Mouse (Mus musculus): ENCODE results near the gene Cfl1. TPM values are rescaled to one million over a fixed set of nuclear protein-coding genes. Genes with fewer than 3 reads are reported as not detected.
"Not testable (repeated sequence)": the region's sequence is repeated elsewhere in the genome, so short reads cannot be mapped to it uniquely, and the experiment has no call there.

Gene Cfl1
- polyA plus RNA-seq, 1 experiment from 2014 or later = 2,209 TPM

DNA sequence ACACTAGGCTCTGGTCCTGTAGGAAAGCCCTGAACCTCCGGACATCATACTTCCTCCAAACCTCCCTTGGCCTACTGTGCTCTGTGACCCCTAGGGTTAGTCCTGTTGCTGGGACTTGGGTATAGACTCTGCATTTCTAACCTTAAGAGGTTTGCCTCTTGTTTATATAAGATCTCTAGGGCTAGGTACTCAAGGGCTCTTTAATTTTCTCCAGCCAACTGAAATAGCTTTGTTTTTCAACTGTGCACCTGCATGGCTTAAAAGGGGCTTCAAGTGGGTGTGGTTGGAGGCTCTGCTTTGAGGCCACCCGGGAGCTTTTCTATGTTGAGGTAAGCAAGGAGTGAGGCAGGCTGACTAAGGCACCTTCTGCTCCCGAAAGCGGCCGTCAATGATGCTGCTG, 5.8 kb upstream of the Cfl1 start:
- no peak overlapping the region; the same call in 1 of the 2 replicates for H3K27ac ChIP-seq
- 82% methylated on average over 5 of the region's 5 CpGs for WGBS

GRCm38 (mm10) chr19:5485371-5485770, 4.9 kb upstream of the Cfl1 start:
- Histone ChIP-seq H3K9me3 (no peaks in the 10 kb centered on the region), H3K9ac (no peak overlapping the region), H3K4me1 (peaks cover 34% of the 10 kb centered on the region), H3K27me3 (no peaks in the 10 kb centered on the region), H3K4me2 (no peak overlapping the region), H3K36me3 (peaks cover 60% of the 10 kb centered on the region), H3K27ac (peak overlapping the region; percentile 33; the same call in 1 of the 2 replicates), H3K4me3 (no peak overlapping the region)
- ATAC-seq (ENCODE audit: insufficient number of reproducible peaks, low FRiP score, low TSS enrichment, low read depth) = no peak
- 91% methylated on average over 8 of the region's 8 CpGs for WGBS

More for the DNA sequence above, 5.8 kb upstream of the Cfl1 start:
- Histone ChIP-seq H3K4me1 (peaks cover 28% of the 10 kb centered on the region), H3K27me3 (no peaks in the 10 kb centered on the region), H3K4me3 (no peak overlapping the region), H3K4me2 (no peak overlapping the region), H3K36me3 (peaks cover 69% of the 10 kb centered on the region), H3K9ac (no peak overlapping the region), H3K9me3 (no peaks in the 10 kb centered on the region)
- no peak for ATAC-seq (ENCODE audit: insufficient number of reproducible peaks, low FRiP score, low TSS enrichment, low read depth)

- Histone ChIP-seq H3K27me3 (no peaks in the 10 kb centered on the region), H3K36me3 (peaks cover 56% of the 10 kb centered on the region), H3K4me2 (no peak overlapping the region), H3K9me3 (no peaks in the 10 kb centered on the region), H3K4me1 (peaks cover 34% of the 10 kb centered on the region), H3K27ac (no peak overlapping the region; the same call in 1 of the 2 replicates), H3K4me3 (no peak overlapping the region), H3K9ac (no peak overlapping the region)
- ATAC-seq (ENCODE audit: insufficient number of reproducible peaks, low FRiP score, low TSS enrichment, low read depth) = no peak
- 90% methylated on average over 7 of the region's 7 CpGs for whole genome bisulfite sequencing
These were observed 4.4 kb upstream of the Cfl1 start for GRCm38 (mm10) chr19:5485821-5486220.

DNA sequence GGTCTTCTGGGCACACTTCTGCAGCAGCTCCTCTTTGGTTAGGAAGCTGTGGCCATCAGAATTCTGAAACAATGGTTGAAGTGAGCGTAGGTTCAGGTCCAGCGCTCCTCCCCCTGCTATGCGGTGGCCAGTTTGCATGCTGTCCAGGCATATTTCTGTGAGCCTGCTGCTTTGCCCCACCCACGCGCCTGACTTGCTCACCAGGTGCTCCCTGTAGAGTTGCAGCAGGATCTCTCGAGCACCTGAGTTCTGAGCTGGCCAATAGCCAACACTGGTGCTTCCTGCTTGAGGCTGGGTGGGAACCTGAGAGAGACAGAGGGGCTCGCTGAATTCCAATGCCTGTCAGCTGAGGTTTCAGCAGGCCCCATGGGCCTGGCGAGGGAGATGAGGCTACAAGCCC, 4.0 kb upstream of the Cfl1 start:
- no peaks in the 10 kb centered on the region for H3K9me3 ChIP-seq
- H3K27me3 ChIP-seq = no peaks in the 10 kb centered on the region
- H3K4me1 ChIP-seq = peaks cover 34% of the 10 kb centered on the region
- H3K9ac ChIP-seq = no peak overlapping the region
- peaks cover 51% of the 10 kb centered on the region for H3K36me3 ChIP-seq
- H3K4me3 ChIP-seq = no peak overlapping the region
- 73% methylated on average over 8 of the region's 8 CpGs for WGBS
- no peak overlapping the region for H3K27ac ChIP-seq
- H3K4me2 ChIP-seq = no peak overlapping the region
- ATAC-seq (ENCODE audit: insufficient number of reproducible peaks, low FRiP score, low TSS enrichment, low read depth) = no peak

DNA sequence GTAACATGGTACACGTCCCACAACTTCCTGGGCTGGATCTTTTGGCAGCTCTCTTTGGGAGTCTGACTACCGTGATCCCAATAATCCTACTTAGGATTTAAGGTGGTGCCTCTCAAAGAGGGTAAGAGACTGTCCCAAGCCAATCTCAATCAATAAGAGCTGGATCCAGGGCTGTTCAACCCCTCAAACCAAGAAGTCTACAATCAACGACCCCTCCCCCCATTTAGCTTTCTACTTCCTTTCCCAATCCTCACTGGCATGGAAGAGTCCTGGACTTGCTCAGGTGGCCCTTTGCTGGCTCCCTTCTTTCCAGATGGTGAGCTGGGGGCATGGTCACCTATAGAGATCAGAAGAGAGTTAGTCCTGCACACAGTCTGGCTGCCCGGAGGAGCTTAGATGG, 3.5 kb upstream of the Cfl1 start:
- Histone ChIP-seq H3K9me3 (no peaks in the 10 kb centered on the region), H3K4me3 (peak overlapping the region; percentile 50; the same call in 1 of the 2 replicates), H3K4me1 (peaks cover 38% of the 10 kb centered on the region), H3K36me3 (peaks cover 46% of the 10 kb centered on the region), H3K4me2 (peak overlapping the region; percentile 70; the same call in 1 of the 2 replicates), H3K9ac (peak overlapping the region; percentile 17; the same call in 1 of the 2 replicates), H3K27me3 (no peaks in the 10 kb centered on the region), H3K27ac (peak overlapping the region; percentile 97; the same call in 1 of the 2 replicates)
- ATAC-seq (ENCODE audit: insufficient number of reproducible peaks, low FRiP score, low TSS enrichment, low read depth) = no peak
- WGBS = 78% methylated on average over 4 of the region's 4 CpGs

GRCm38 (mm10) chr19:5487768-5488550, 2.3 kb upstream of the Cfl1 start, which contains the start of gene Mus81:
Gene Mus81, minus strand, starts transcription at chr19:5488402.
- Histone ChIP-seq H3K4me3 (peak within 1 kb of the TSS; percentile 50), H3K4me2 (peak within 1 kb of the TSS; percentile 70), H3K9ac (peak within 1 kb of the TSS; percentile 41), H3K27me3 (no peaks in the 10 kb centered on the region), H3K27ac (peak within 1 kb of the TSS; percentile 97), H3K4me1 (peaks cover 44% of the 10 kb centered on the region), H3K9me3 (no peaks in the 10 kb centered on the region), H3K36me3 (peaks cover 39% of the 10 kb centered on the region)
- 0% methylated on average over 39 of the region's 39 CpGs for WGBS
- peak; percentile 78 for ATAC-seq (ENCODE audit: insufficient number of reproducible peaks, low FRiP score, low TSS enrichment, low read depth)

GRCm38 (mm10) chr19:5488878-5489571, 1.2 kb upstream of the Cfl1 start:
- H3K27me3 ChIP-seq = no peaks in the 10 kb centered on the region
- ATAC-seq (ENCODE audit: insufficient number of reproducible peaks, low FRiP score, low TSS enrichment, low read depth) = peak; percentile 84
- H3K36me3 ChIP-seq = peaks cover 38% of the 10 kb centered on the region
- peak overlapping the region; percentile 70 for H3K4me2 ChIP-seq
- H3K9ac ChIP-seq = peak overlapping the region; percentile 21; the same call in 1 of the 2 replicates
- H3K4me3 ChIP-seq = peak overlapping the region; percentile 50
- H3K9me3 ChIP-seq = no peaks in the 10 kb centered on the region
- H3K27ac ChIP-seq = peak overlapping the region; percentile 97
- WGBS = under 1% methylated on average over 26 of the region's 26 CpGs
- H3K4me1 ChIP-seq = peaks cover 44% of the 10 kb centered on the region

GRCm38 (mm10) chr19:5489721-5490120, 534 bp upstream of the Cfl1 start:
- Histone ChIP-seq H3K4me2 (peak overlapping the region; percentile 70), H3K36me3 (peaks cover 38% of the 10 kb centered on the region), H3K27ac (peak overlapping the region; percentile 99), H3K4me1 (peaks cover 44% of the 10 kb centered on the region), H3K4me3 (peak overlapping the region; percentile 99)
- not testable (repeated sequence) for ATAC-seq (ENCODE audit: insufficient number of reproducible peaks, low FRiP score, low TSS enrichment, low read depth); H3K9me3 ChIP-seq; H3K27me3 ChIP-seq; H3K9ac ChIP-seq
- WGBS = 38% methylated on average over 10 of the region's 10 CpGs

DNA sequence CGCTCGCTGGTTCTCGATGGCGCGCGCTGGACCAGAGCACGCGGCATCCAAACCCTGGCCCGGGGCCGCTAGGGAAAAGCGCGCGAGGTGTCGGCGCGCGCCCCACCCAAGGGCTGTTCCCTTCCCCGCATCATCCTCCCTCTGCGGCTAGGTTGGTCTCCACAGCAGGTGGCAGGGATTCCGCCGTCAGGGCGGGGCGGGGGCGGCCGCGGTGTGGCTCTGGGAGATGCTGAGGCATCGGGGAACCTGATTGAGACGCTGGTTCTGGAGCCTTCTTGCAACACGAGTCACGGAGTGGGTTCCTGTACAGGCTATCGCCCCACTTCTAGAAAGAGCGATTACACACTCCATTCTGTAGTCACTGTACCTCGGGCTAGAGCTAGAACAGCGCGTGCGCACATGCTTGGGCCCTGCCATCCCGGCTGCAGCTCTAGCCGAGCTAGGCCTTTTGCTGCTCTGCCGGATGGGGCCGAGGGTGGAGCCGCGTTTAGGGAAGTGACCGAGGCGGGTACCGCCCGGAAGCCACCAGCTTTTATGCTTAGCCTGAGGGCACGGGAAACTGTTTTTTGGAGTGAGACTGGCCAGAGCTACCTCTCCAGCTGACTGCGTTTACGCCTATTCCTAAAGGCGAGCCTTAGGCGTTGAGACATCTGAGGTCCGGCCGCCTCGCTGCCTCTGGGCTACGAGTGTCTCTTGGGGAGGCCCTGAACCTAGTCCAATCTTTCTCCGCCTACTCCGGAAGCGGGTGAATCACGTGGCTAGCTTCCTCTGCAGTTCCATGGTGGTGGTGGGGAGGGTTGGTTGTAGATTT, 848 bp downstream of the Cfl1 start:
- Histone ChIP-seq H3K9me3 (no peaks in the 10 kb centered on the region), H3K27ac (peak overlapping the region; percentile 99), H3K4me2 (peak overlapping the region; percentile 63), H3K27me3 (no peaks in the 10 kb centered on the region), H3K36me3 (peaks cover 35% of the 10 kb centered on the region), H3K4me1 (peaks cover 39% of the 10 kb centered on the region), H3K4me3 (peak overlapping the region; percentile 99), H3K9ac (peak overlapping the region; percentile 87)
- WGBS = under 1% methylated on average over 59 of the region's 59 CpGs
- ATAC-seq (ENCODE audit: insufficient number of reproducible peaks, low FRiP score, low TSS enrichment, low read depth) = 0 out of 2 replicates have a peak, but pooled peaks have one; percentile 13

DNA sequence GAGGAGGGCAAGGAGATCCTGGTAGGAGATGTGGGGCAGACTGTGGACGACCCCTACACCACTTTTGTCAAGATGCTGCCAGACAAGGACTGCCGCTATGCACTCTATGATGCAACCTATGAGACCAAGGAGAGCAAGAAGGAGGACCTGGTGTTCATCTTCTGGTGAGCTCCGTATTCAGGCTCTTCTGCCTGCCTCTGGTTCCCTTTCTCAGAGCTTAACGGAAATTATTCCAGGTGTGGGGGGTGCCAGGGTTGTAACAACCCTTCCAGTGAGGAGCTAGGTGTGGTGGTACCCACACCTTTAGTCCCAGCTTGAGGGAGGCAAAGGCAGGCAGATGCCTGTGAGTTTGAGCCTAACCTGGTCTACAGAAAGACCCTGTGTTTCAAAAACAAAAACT, 2.4 kb downstream of the Cfl1 start:
- Histone ChIP-seq H3K4me1 (peaks cover 24% of the 10 kb centered on the region), H3K4me3 (no peak overlapping the region), H3K27me3 (no peaks in the 10 kb centered on the region), H3K9me3 (no peaks in the 10 kb centered on the region), H3K36me3 (peaks cover 48% of the 10 kb centered on the region), H3K9ac (no peak overlapping the region), H3K4me2 (no peak overlapping the region), H3K27ac (no peak overlapping the region)
- no peak for ATAC-seq (ENCODE audit: insufficient number of reproducible peaks, low FRiP score, low TSS enrichment, low read depth)
- 82% methylated on average over 4 of the region's 4 CpGs for WGBS

DNA sequence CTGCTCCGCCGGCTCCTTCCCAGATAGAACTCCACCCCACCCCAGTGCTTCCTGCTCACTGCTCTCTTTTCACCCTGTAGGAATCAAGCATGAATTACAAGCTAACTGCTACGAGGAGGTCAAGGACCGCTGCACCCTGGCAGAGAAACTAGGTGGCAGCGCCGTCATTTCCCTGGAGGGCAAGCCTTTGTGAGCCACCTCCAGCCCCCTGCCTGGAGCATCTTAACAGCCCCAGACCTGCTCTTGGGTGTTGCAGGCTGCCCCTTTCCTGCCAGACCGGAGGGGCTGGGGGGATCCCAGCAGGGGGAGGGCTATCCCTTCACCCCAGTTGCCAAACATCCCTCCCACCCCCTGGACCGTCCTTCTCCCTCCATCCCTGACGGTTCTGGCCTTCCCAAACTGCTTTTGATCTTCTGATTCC, 3.1 kb downstream of the Cfl1 start:
- H3K36me3 ChIP-seq = peaks cover 49% of the 10 kb centered on the region
- not testable (repeated sequence) for ATAC-seq (ENCODE audit: insufficient number of reproducible peaks, low FRiP score, low TSS enrichment, low read depth); H3K27me3 ChIP-seq; H3K9ac ChIP-seq; H3K9me3 ChIP-seq; H3K4me3 ChIP-seq; H3K4me2 ChIP-seq; H3K27ac ChIP-seq
- H3K4me1 ChIP-seq = peaks cover 24% of the 10 kb centered on the region
- WGBS = 68% methylated on average over 9 of the region's 9 CpGs

All from limb, embryonic 15.5 days (tissue).